Mouse (Mus musculus): Measurements from ENCODE around the gene Ube2t.

Ube2t gene

GRCm38 (mm10) chr1:134994739-134995138 lies 32.4 kb downstream of the Ube2t start:
- no peak for DNase-seq (ENCODE audit: extremely low read depth, insufficient read length, low spot score)

GRCm38 (mm10) chr1:134995437-134995836 lies 33.1 kb downstream of the Ube2t start:
- DNase-seq (ENCODE audit: extremely low read depth, insufficient read length, low spot score), result no peak

GRCm38 (mm10) chr1:134995954-134996353 lies 33.6 kb downstream of the Ube2t start:
- no peak for DNase-seq (ENCODE audit: extremely low read depth, insufficient read length, low spot score)

- no peak for DNase-seq (ENCODE audit: extremely low read depth, insufficient read length, low spot score)
Measured at GRCm38 (mm10) chr1:134996471-134996870, 34.1 kb downstream of the Ube2t start.

- no peak for DNase-seq (ENCODE audit: extremely low read depth, insufficient read length, low spot score)
Measured at GRCm38 (mm10) chr1:134997568-134997967, 35.2 kb downstream of the Ube2t start.

- DNase-seq (ENCODE audit: extremely low read depth, insufficient read length, low spot score), result no peak
Measured at GRCm38 (mm10) chr1:134998231-134998630, 35.9 kb downstream of the Ube2t start.

GRCm38 (mm10) chr1:135000527-135000926 lies 38.2 kb downstream of the Ube2t start:
- no peak for DNase-seq (ENCODE audit: extremely low read depth, insufficient read length, low spot score)

- DNase-seq (ENCODE audit: extremely low read depth, insufficient read length, low spot score), result no peak
Measured at GRCm38 (mm10) chr1:135003346-135003745, 41.0 kb downstream of the Ube2t start.

GRCm38 (mm10) chr1:135005696-135006095 lies 43.3 kb downstream of the Ube2t start:
- no peak for DNase-seq (ENCODE audit: extremely low read depth, insufficient read length, low spot score)

- no peak for DNase-seq (ENCODE audit: extremely low read depth, insufficient read length, low spot score)
Measured at GRCm38 (mm10) chr1:135009833-135010232, 47.5 kb downstream of the Ube2t start.

GRCm38 (mm10) chr1:135011912-135012311 lies 49.5 kb downstream of the Ube2t start:
- DNase-seq (ENCODE audit: extremely low read depth, insufficient read length, low spot score), result no peak

GRCm38 (mm10) chr1:135012472-135012871 lies 50.1 kb downstream of the Ube2t start:
- no peak for DNase-seq (ENCODE audit: extremely low read depth, insufficient read length, low spot score)

- no peak for DNase-seq (ENCODE audit: extremely low read depth, insufficient read length, low spot score)
Measured at GRCm38 (mm10) chr1:135014921-135015445, 52.6 kb downstream of the Ube2t start.

- DNase-seq (ENCODE audit: extremely low read depth, insufficient read length, low spot score), result peak; percentile 81
Measured at GRCm38 (mm10) chr1:135016907-135017655, 54.7 kb downstream of the Ube2t start.

- DNase-seq (ENCODE audit: extremely low read depth, insufficient read length, low spot score), result no peak
Measured at GRCm38 (mm10) chr1:135017656-135018015, 55.3 kb downstream of the Ube2t start.

GRCm38 (mm10) chr1:135019087-135019774 lies 56.9 kb downstream of the Ube2t start:
- DNase-seq (ENCODE audit: extremely low read depth, insufficient read length, low spot score), result peak; percentile 42

- no peak for DNase-seq (ENCODE audit: extremely low read depth, insufficient read length, low spot score)
Measured at GRCm38 (mm10) chr1:135019775-135020167, 57.4 kb downstream of the Ube2t start.

GRCm38 (mm10) chr1:135020281-135020940 lies 58.0 kb downstream of the Ube2t start:
- no peak for DNase-seq (ENCODE audit: extremely low read depth, insufficient read length, low spot score)

- peak; percentile 71 for DNase-seq (ENCODE audit: extremely low read depth, insufficient read length, low spot score)
Measured at GRCm38 (mm10) chr1:135020970-135021369, 58.6 kb downstream of the Ube2t start.

GRCm38 (mm10) chr1:135021936-135022335 lies 59.6 kb downstream of the Ube2t start:
- peak; percentile 52 for DNase-seq (ENCODE audit: extremely low read depth, insufficient read length, low spot score)

GRCm38 (mm10) chr1:135023583-135023982 lies 61.2 kb downstream of the Ube2t start:
- DNase-seq (ENCODE audit: extremely low read depth, insufficient read length, low spot score), result no peak

Data from 3134 (cell line).